Mouse (Mus musculus): Measurements from ENCODE around the gene Fermt1.
A peak's percentile ranks its signal among the peaks of the same experiment; 100 is the strongest.

The Fermt1 gene

GRCm38 (mm10) chr2:132922076-132922873 lies 23.4 kb downstream of the Fermt1 start:
- DNase-seq (ENCODE audit: low read depth, low spot score): peak; percentile 11

GRCm38 (mm10) chr2:132914785-132915184 lies 30.9 kb downstream of the Fermt1 start:
- DNase-seq (ENCODE audit: low read depth, low spot score): no peak

DNA sequence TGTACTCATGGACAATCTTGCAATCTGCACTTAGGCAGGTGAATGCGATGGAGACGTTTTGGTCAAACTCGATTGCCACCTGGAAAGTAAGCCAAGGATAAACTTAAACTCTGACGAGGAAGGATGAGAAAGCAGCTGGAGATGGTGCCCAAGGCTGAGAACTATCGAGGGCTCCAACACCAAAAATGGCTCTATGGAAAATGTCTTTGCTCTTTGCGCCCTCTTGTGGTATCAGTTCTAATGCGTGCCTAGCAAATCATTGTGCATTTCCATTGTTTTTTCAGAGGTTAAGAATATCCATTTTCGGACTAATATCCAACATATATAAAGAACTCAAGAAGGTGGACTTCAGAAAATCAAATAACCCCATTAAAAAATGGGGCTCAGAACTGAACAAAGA lies 38.9 kb downstream of the Fermt1 start:
- DNase-seq (ENCODE audit: low read depth, low spot score): peak; percentile 55

- no peak for DNase-seq (ENCODE audit: low read depth, low spot score)
Observed at GRCm38 (mm10) chr2:132904961-132905360, 40.7 kb downstream of the Fermt1 start.

DNA sequence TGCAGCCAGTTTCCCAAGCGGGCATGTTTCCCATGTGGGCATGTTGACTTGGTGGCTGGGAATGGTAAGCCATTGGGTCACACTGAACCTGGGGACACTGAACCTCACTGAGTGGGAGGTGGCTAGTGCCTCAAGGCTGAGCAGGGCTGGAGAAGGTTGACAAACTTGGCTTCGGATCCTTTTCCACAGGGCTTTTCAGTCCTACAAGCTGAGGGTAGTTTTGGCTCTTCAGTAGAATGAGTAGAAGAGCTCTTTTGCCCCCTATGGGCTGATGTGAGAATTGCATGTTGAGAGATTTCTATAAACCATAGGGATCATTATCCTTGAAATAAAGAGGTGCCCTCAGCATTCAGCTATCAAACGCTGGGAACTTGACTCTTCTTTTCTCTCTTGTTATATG lies 42.2 kb downstream of the Fermt1 start:
- peak; percentile 69 for DNase-seq (ENCODE audit: low read depth, low spot score)

DNA sequence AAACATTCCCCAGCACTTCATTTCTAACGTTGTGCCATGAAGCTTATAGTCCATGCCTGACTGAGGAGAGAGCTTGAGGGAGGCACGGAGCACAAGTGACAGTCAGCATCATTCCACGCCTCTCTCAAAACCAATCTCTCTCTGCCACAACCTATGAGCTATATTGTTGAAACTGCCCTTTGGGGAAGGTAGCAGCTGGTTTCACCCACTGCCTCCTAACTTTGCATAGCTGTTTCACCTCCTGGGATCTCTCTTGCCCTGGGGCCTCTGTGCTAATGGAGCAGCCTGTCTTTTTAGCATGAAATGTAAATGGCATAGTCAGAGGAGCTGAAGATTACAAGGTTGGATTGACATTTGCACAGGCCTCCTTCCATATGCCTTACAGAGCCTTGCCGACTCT lies 43.6 kb downstream of the Fermt1 start:
- DNase-seq (ENCODE audit: low read depth, low spot score): no peak

DNA sequence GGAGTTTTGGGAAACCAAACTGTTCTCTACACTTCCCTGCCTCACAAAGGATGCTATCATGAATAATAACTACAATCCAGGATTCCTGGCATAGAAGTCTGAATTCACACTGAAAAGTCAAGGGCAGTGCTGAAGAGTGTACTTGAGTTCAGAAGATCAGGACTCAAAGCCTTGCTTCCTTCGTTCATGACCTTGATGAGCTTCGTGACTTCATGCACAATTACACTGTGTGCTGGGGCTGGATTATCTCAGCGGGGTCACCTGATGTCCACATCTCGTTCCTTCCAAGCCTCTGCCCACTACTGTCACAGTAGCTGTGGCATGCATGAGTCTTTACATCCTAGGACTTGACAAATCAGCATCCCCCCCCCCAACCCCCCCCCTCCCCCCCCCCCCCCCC lies 44.1 kb downstream of the Fermt1 start:
- DNase-seq (ENCODE audit: low read depth, low spot score): no peak

GRCm38 (mm10) chr2:132900596-132900995 lies 45.1 kb downstream of the Fermt1 start:
- no peak for DNase-seq (ENCODE audit: low read depth, low spot score)

- DNase-seq (ENCODE audit: low read depth, low spot score): no peak
Observed at GRCm38 (mm10) chr2:132898211-132898610, 47.5 kb downstream of the Fermt1 start.

GRCm38 (mm10) chr2:132893826-132894225 lies 51.9 kb downstream of the Fermt1 start:
- no peak for DNase-seq (ENCODE audit: low read depth, low spot score)

DNA sequence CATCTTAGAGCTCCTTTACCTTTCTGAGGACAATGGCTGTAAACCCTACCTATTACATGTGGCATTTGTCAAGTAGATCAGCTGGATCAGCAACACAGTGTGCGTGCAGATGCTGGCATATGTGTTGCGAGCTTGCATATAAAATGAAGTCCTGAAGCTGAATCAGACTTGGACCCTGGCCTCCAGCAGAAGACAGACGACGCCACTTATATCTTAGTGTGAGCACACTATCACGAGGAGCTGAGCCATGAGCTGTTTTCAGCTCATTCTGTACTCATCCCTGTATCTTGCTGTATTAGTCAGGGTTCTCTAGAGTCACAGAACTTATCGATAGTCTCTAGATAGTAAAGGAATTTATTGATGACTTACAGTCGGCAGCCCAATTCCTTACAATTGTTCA lies 60.4 kb downstream of the Fermt1 start:
- DNase-seq (ENCODE audit: low read depth, low spot score): no peak

GRCm38 (mm10) chr2:132884303-132884967 lies 61.3 kb downstream of the Fermt1 start:
- DNase-seq (ENCODE audit: low read depth, low spot score): no peak

DNA sequence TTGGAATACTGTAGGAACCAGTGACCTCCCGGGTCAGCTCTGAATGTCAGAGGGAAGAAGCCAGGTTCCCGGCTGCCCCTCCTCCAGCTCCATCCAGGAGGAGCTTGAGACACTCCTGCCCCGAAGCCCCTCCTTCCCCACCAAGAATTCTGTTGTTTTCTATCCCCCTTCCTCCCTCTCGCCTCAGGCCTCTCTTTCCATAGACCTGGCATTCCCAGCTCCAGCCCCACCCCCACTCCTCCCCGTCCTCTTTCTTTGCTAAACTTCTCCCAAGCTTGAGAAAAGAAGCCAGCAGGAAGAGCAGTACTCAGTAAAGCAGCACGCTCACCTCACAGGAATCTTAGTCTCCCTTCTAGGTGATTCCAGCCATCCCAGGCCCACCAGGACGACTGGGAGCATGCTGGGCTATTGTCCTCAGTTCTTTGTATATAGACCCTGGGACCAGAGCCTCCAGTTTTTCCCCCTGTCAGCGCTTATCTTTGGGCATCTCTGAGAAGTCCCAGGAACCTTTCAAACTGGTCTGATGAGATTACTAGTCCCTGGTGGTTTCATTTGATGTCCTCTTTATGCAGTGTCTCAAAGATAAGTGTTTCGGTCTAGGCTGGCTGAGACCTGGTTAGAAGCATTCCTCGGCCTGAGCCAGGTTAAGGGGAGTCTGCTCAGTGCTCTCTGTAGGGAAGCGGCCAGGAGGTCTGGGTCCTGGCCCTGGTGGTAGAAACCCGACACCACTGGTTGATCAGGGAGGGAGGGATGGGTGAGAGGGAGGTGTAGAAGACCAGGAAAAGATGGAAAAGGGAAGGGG lies 64.7 kb downstream of the Fermt1 start, which contains the start of gene Lrrn4:
TSS of gene Lrrn4 (minus strand) at position 48 of the 802 bp plus-strand sequence.
- DNase-seq (ENCODE audit: low read depth, low spot score): peak; percentile 34

- peak; percentile 38 for DNase-seq (ENCODE audit: low read depth, low spot score)
Observed at GRCm38 (mm10) chr2:132879261-132880044, 66.3 kb downstream of the Fermt1 start.

DNA sequence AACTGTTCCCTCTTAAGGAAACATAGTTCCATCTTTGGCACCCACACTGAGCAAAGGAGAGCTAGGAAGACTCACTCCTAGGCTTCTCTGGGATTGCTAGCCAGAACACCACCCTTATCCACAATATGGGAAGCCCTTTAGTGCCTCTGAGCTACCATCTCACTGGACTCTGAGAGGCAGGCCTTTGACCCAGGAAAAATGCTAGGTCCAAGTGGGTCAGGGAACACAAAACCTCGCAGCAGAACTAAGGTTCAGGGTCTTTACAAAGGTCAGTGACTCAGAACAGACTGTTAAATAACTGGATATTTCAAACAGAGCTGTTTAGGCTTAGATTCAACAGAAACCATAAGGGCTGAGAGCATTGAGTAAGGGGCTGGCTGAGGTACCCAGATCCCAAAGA lies 68.7 kb downstream of the Fermt1 start:
- DNase-seq (ENCODE audit: low read depth, low spot score): no peak

GRCm38 (mm10) chr2:132873657-132874326 lies 71.9 kb downstream of the Fermt1 start:
- no peak for DNase-seq (ENCODE audit: low read depth, low spot score)

- DNase-seq (ENCODE audit: low read depth, low spot score): no peak
Observed at GRCm38 (mm10) chr2:132871663-132872062, 74.0 kb downstream of the Fermt1 start.

- DNase-seq (ENCODE audit: low read depth, low spot score): no peak
Observed at GRCm38 (mm10) chr2:132870286-132870685, 75.4 kb downstream of the Fermt1 start.

DNA sequence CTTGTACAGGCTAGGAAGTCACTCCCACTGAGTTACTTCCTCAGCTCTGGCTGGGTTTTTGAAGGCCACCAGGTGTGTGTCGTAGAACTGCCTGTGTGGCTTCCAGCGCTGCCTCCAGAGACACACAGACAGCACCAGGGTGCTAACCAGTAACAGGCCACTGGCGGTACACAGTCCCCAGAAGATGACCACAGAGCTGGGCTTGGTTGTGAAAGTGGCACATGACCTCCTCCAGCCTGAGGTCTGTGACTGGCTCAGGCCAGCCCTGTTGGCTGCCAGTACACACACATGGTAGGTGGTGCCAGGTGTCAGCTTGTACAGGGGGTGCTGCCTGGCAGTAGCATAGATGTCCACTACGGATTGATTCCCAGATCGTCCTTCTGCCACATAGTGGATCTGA lies 76.0 kb downstream of the Fermt1 start:
- DNase-seq (ENCODE audit: low read depth, low spot score): no peak

- no peak for DNase-seq (ENCODE audit: low read depth, low spot score)
Observed at GRCm38 (mm10) chr2:132867521-132867920, 78.2 kb downstream of the Fermt1 start.

GRCm38 (mm10) chr2:132863325-132863724 lies 82.4 kb downstream of the Fermt1 start:
- DNase-seq (ENCODE audit: low read depth, low spot score): no peak

All from forelimb bud, embryonic 11.5 days (tissue).